Mouse (Mus musculus): ENCODE measurements at regions not wholly inside any gene's neighbourhood (a gene's known extent, or its start where the extent isn't known, plus 50 kb on each side); places are given as distances from the start of the nearest gene placed in this dataset.

GRCm38 (mm10) chr17:9904525-9904991 lies 235.0 kb upstream of the Pabpc6 start:
- H3K4me2 ChIP-seq: no peak overlapping the region
- 42% methylated on average over 6 of the region's 6 CpGs for WGBS (ENCODE audit: insufficient replicate concordance)
- H3K27ac ChIP-seq (ENCODE audit: low read depth, low read length): no peak overlapping the region
- no peak for ATAC-seq (replicated peaks; ENCODE audit: insufficient number of reproducible peaks, low FRiP score, low TSS enrichment)
- no peak overlapping the region for H3K9ac ChIP-seq (ENCODE audit: low read depth, low read length)
- no peaks in the 10 kb centered on the region for H3K9me3 ChIP-seq (replicated peaks; ENCODE audit: control insufficient read depth, low read length)
- no peak overlapping the region for H3K4me3 ChIP-seq (ENCODE audit: low read depth, low read length)
- peaks cover 13% of the 10 kb centered on the region for H3K4me1 ChIP-seq (ENCODE audit: control insufficient read depth, insufficient read depth, low read length)
- H3K36me3 ChIP-seq (ENCODE audit: control insufficient read depth, insufficient read depth, low read length): no peaks in the 10 kb centered on the region
- H3K27me3 ChIP-seq (ENCODE audit: control insufficient read depth, insufficient read depth, low read length): no peaks in the 10 kb centered on the region

DNA sequence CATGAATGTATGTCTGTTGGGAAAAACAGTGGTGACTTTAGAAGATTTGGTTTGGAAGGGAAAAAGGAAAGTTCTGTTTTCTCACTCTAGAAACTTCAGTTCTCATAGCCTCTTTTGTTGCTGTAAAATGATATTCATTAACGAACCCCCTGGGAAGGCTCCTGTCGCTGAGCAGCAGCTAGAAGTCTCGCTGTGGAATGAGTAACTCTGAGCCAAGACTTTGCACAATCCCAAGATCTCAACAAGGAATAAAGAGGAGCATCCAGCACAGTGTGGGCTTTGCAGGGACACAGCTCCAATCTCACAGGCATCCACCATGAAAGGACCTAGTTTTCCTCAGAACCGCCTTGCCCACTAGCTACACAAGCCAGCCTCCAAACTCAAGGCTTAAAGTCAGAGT lies 233.8 kb upstream of the Pabpc6 start:
- H3K27me3 ChIP-seq (ENCODE audit: control insufficient read depth, insufficient read depth, low read length): no peaks in the 10 kb centered on the region
- no peak overlapping the region for H3K4me2 ChIP-seq
- H3K9ac ChIP-seq (ENCODE audit: low read depth, low read length): no peak overlapping the region
- H3K4me1 ChIP-seq (ENCODE audit: control insufficient read depth, insufficient read depth, low read length): peaks cover 13% of the 10 kb centered on the region
- no peak overlapping the region for H3K27ac ChIP-seq (ENCODE audit: low read depth, low read length)
- no peaks in the 10 kb centered on the region for H3K36me3 ChIP-seq (ENCODE audit: control insufficient read depth, insufficient read depth, low read length)
- WGBS (ENCODE audit: insufficient replicate concordance): 66% methylated on average over 4 of the region's 4 CpGs
- no peak for ATAC-seq (replicated peaks; ENCODE audit: insufficient number of reproducible peaks, low FRiP score, low TSS enrichment)
- no peaks in the 10 kb centered on the region for H3K9me3 ChIP-seq (replicated peaks; ENCODE audit: control insufficient read depth, low read length)
- no peak overlapping the region for H3K4me3 ChIP-seq (ENCODE audit: low read depth, low read length)

DNA sequence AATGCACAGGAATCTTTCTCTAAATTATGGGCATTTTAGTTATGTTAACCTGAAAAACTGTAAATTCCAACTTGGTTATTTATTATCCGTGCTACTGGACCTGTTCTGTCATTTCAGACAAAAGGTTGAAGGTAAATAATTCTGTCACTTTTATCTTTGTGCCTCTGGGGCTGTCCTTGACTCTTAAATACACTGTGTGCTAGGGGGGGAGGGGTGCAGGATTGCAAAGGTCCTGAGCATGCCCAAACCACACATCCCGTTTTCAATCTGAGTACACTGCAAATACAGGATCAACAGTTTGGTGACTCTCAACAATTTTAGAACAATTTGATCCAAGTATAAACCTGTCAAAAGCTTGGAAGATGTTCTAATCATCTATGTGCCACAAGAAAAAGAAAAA lies 227.4 kb upstream of the Pabpc6 start:
- no peaks in the 10 kb centered on the region for H3K9me3 ChIP-seq (replicated peaks; ENCODE audit: control insufficient read depth, low read length)
- no peak overlapping the region for H3K9ac ChIP-seq (ENCODE audit: low read depth, low read length)
- H3K27ac ChIP-seq (ENCODE audit: low read depth, low read length): no peak overlapping the region
- no peak overlapping the region for H3K4me3 ChIP-seq (ENCODE audit: low read depth, low read length)
- H3K4me1 ChIP-seq (ENCODE audit: control insufficient read depth, insufficient read depth, low read length): no peaks in the 10 kb centered on the region
- no peak for ATAC-seq (replicated peaks; ENCODE audit: insufficient number of reproducible peaks, low FRiP score, low TSS enrichment)
- no peaks in the 10 kb centered on the region for H3K27me3 ChIP-seq (ENCODE audit: control insufficient read depth, insufficient read depth, low read length)
- H3K36me3 ChIP-seq (ENCODE audit: control insufficient read depth, insufficient read depth, low read length): no peaks in the 10 kb centered on the region
- H3K4me2 ChIP-seq: no peak overlapping the region
- 43% methylated on average over 2 of the region's 2 CpGs for WGBS (ENCODE audit: insufficient replicate concordance)

- 0 out of 2 replicates have a peak overlapping the region, but pooled peaks have one; percentile 6 for H3K4me2 ChIP-seq
- ATAC-seq (replicated peaks; ENCODE audit: insufficient number of reproducible peaks, low FRiP score, low TSS enrichment): no peak
- 62% methylated on average over 7 of the region's 7 CpGs for WGBS (ENCODE audit: insufficient replicate concordance)
These were observed 226.2 kb upstream of the Pabpc6 start for GRCm38 (mm10) chr17:9895686-9896082.

GRCm38 (mm10) chr17:9894828-9895685 lies 225.5 kb upstream of the Pabpc6 start:
- Histone ChIP-seq H3K9ac (ENCODE audit: low read depth, low read length) (no peak overlapping the region; the same call in 1 of the 2 replicates), H3K9me3 (replicated peaks; ENCODE audit: control insufficient read depth, low read length) (no peaks in the 10 kb centered on the region), H3K27me3 (ENCODE audit: control insufficient read depth, insufficient read depth, low read length) (no peaks in the 10 kb centered on the region), H3K36me3 (ENCODE audit: control insufficient read depth, insufficient read depth, low read length) (no peaks in the 10 kb centered on the region), H3K4me3 (ENCODE audit: low read depth, low read length) (no peak overlapping the region), H3K4me1 (ENCODE audit: control insufficient read depth, insufficient read depth, low read length) (no peaks in the 10 kb centered on the region), H3K4me2 (0 out of 2 replicates have a peak overlapping the region, but pooled peaks have one; percentile 6), H3K27ac (ENCODE audit: low read depth, low read length) (peak overlapping the region; percentile 81)
- 43% methylated on average over 19 of the region's 19 CpGs for WGBS (ENCODE audit: insufficient replicate concordance)
- peak; percentile 81 for ATAC-seq (replicated peaks; ENCODE audit: insufficient number of reproducible peaks, low FRiP score, low TSS enrichment)

More at GRCm38 (mm10) chr17:9895686-9896082, 226.2 kb upstream of the Pabpc6 start:
- Histone ChIP-seq H3K4me1 (ENCODE audit: control insufficient read depth, insufficient read depth, low read length) (no peaks in the 10 kb centered on the region), H3K27me3 (ENCODE audit: control insufficient read depth, insufficient read depth, low read length) (no peaks in the 10 kb centered on the region), H3K4me3 (ENCODE audit: low read depth, low read length) (no peak overlapping the region), H3K27ac (ENCODE audit: low read depth, low read length) (peak overlapping the region; percentile 81), H3K36me3 (ENCODE audit: control insufficient read depth, insufficient read depth, low read length) (no peaks in the 10 kb centered on the region), H3K9ac (ENCODE audit: low read depth, low read length) (no peak overlapping the region), H3K9me3 (replicated peaks; ENCODE audit: control insufficient read depth, low read length) (no peaks in the 10 kb centered on the region)

GRCm38 (mm10) chr17:9893966-9894365 lies 224.4 kb upstream of the Pabpc6 start:
- no peaks in the 10 kb centered on the region for H3K4me1 ChIP-seq (ENCODE audit: control insufficient read depth, insufficient read depth, low read length)
- H3K27ac ChIP-seq (ENCODE audit: low read depth, low read length): peak overlapping the region; percentile 81
- ATAC-seq (replicated peaks; ENCODE audit: insufficient number of reproducible peaks, low FRiP score, low TSS enrichment): no peak
- H3K9me3 ChIP-seq (replicated peaks; ENCODE audit: control insufficient read depth, low read length): no peaks in the 10 kb centered on the region
- no peaks in the 10 kb centered on the region for H3K27me3 ChIP-seq (ENCODE audit: control insufficient read depth, insufficient read depth, low read length)
- H3K4me2 ChIP-seq: no peak overlapping the region
- H3K36me3 ChIP-seq (ENCODE audit: control insufficient read depth, insufficient read depth, low read length): no peaks in the 10 kb centered on the region
- H3K4me3 ChIP-seq (ENCODE audit: low read depth, low read length): no peak overlapping the region
- no peak overlapping the region for H3K9ac ChIP-seq (ENCODE audit: low read depth, low read length)
- WGBS (ENCODE audit: insufficient replicate concordance): 46% methylated on average over 6 of the region's 6 CpGs

DNA sequence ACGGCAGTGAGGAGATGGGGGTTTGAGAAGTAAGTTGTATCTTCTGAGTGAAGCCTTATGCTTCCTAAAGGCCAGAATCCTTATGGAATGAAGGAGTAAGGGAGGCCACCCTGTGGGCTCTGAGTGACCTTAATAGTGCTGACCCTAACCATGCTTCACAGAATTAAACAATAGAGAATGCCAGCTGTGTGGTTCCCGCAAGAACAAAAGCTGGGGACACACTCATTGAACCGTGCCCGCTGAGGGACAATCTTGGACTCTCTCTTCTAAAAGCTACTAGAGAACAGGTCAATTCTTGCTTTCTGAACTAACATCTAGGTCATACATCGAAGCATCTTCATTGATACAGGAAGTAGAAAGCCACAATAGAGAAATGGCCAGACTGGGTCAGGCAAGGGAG lies 223.3 kb upstream of the Pabpc6 start:
- no peak overlapping the region for H3K4me2 ChIP-seq
- H3K27me3 ChIP-seq (ENCODE audit: control insufficient read depth, insufficient read depth, low read length): no peaks in the 10 kb centered on the region
- ATAC-seq (replicated peaks; ENCODE audit: insufficient number of reproducible peaks, low FRiP score, low TSS enrichment): no peak
- H3K9me3 ChIP-seq (replicated peaks; ENCODE audit: control insufficient read depth, low read length): no peaks in the 10 kb centered on the region
- H3K4me3 ChIP-seq (ENCODE audit: low read depth, low read length): no peak overlapping the region
- H3K36me3 ChIP-seq (ENCODE audit: control insufficient read depth, insufficient read depth, low read length): no peaks in the 10 kb centered on the region
- no peak overlapping the region for H3K27ac ChIP-seq (ENCODE audit: low read depth, low read length)
- WGBS (ENCODE audit: insufficient replicate concordance): 83% methylated on average over 5 of the region's 5 CpGs
- no peaks in the 10 kb centered on the region for H3K4me1 ChIP-seq (ENCODE audit: control insufficient read depth, insufficient read depth, low read length)
- no peak overlapping the region for H3K9ac ChIP-seq (ENCODE audit: low read depth, low read length)

- WGBS (ENCODE audit: insufficient replicate concordance): 86% methylated on average over 9 of the region's 9 CpGs
- H3K9me3 ChIP-seq (replicated peaks; ENCODE audit: control insufficient read depth, low read length): no peaks in the 10 kb centered on the region
- no peak overlapping the region for H3K9ac ChIP-seq (ENCODE audit: low read depth, low read length)
- H3K27ac ChIP-seq (ENCODE audit: low read depth, low read length): no peak overlapping the region
- no peaks in the 10 kb centered on the region for H3K4me1 ChIP-seq (ENCODE audit: control insufficient read depth, insufficient read depth, low read length)
- no peaks in the 10 kb centered on the region for H3K27me3 ChIP-seq (ENCODE audit: control insufficient read depth, insufficient read depth, low read length)
- H3K36me3 ChIP-seq (ENCODE audit: control insufficient read depth, insufficient read depth, low read length): no peaks in the 10 kb centered on the region
- ATAC-seq (replicated peaks; ENCODE audit: insufficient number of reproducible peaks, low FRiP score, low TSS enrichment): no peak
- no peak overlapping the region for H3K4me2 ChIP-seq
- H3K4me3 ChIP-seq (ENCODE audit: low read depth, low read length): no peak overlapping the region
These were observed 222.6 kb upstream of the Pabpc6 start for GRCm38 (mm10) chr17:9892141-9892540.

GRCm38 (mm10) chr17:9888494-9888893 lies 219.0 kb upstream of the Pabpc6 start:
- 83% methylated on average over 4 of the region's 4 CpGs for WGBS (ENCODE audit: insufficient replicate concordance)
- Histone ChIP-seq H3K27me3 (ENCODE audit: control insufficient read depth, insufficient read depth, low read length) (no peaks in the 10 kb centered on the region), H3K27ac (ENCODE audit: low read depth, low read length) (no peak overlapping the region), H3K4me2 (no peak overlapping the region), H3K36me3 (ENCODE audit: control insufficient read depth, insufficient read depth, low read length) (no peaks in the 10 kb centered on the region), H3K4me1 (ENCODE audit: control insufficient read depth, insufficient read depth, low read length) (peaks cover 4% of the 10 kb centered on the region; the same call in 1 of the 2 replicates), H3K4me3 (ENCODE audit: low read depth, low read length) (no peak overlapping the region), H3K9ac (ENCODE audit: low read depth, low read length) (no peak overlapping the region), H3K9me3 (replicated peaks; ENCODE audit: control insufficient read depth, low read length) (no peaks in the 10 kb centered on the region)
- no peak for ATAC-seq (replicated peaks; ENCODE audit: insufficient number of reproducible peaks, low FRiP score, low TSS enrichment)

Data from heart, embryonic 11.5 days (tissue).